Mouse (Mus musculus): ENCODE measurements around the gene Pcyox1.
A peak's percentile ranks its signal among the peaks of the same experiment; 100 is the strongest.

- TF ChIP-seq CTCF (IDR thresholded peaks at IDR 0.05; ENCODE audit: extremely low read depth, insufficient read depth, insufficient read length, insufficient replicate concordance) (peak; percentile 88), POLR2A (IDR thresholded peaks at IDR 0.05; ENCODE audit: low read depth, low read length) (peak; percentile 68)
Observed at GRCm38 (mm10) chr6:86365371-86366124, 31.4 kb downstream of the Pcyox1 start, which contains the start of gene Fam136a.

All from spleen, adult 2 months (tissue).